Mouse (Mus musculus) kidney, postnatal 36 days (tissue): ENCODE measurements at regions not wholly inside any gene's neighbourhood (a gene's known extent, or its start where the extent isn't known, plus 50 kb on each side); places are given as distances from the start of the nearest gene placed in this dataset.
A peak's percentile ranks its signal among the peaks of the same experiment; 100 is the strongest.
"Not testable (repeated sequence)": the region's sequence is repeated elsewhere in the genome, so short reads cannot be mapped to it uniquely, and the experiment has no call there.

Source experiments
- DNase-seq, 2 experiments: peaks; one replicate each; pipeline ENCODE4 v3.0.0; 2021 to 2022; ENCODE audit warnings: mixed read lengths in 2 of 2

GRCm38 (mm10) chr4:44424831-44425704 lies 124.4 kb downstream of the Melk start:
- DNase-seq = peak in 1 of 2 experiments; percentile 4

GRCm38 (mm10) chr4:44434593-44434992 lies 133.9 kb downstream of the Melk start:
- peak in 1 of 2 experiments; percentile 44 for DNase-seq

GRCm38 (mm10) chr4:44445511-44445910 lies 144.8 kb downstream of the Melk start:
- no peak for DNase-seq

- no peak for DNase-seq
Measured at GRCm38 (mm10) chr4:44450881-44451532, 150.3 kb downstream of the Melk start.

GRCm38 (mm10) chr4:44452043-44452618 lies 151.5 kb downstream of the Melk start:
- no peak for DNase-seq

GRCm38 (mm10) chr4:44453552-44453951 lies 152.9 kb downstream of the Melk start:
- no peak for DNase-seq

- no peak for DNase-seq
Measured at GRCm38 (mm10) chr4:44455851-44456250, 155.2 kb downstream of the Melk start.

GRCm38 (mm10) chr4:44473511-44473910 lies 172.8 kb downstream of the Melk start:
- not testable (repeated sequence) for DNase-seq
